In genomic region chr12:4233572-4234508, GRCm38 (mm10) we compare ENCODE assay signal across 8 mouse cellular contexts. TPM values are rescaled to one million over a fixed set of nuclear protein-coding genes. Genes with fewer than 3 reads are reported as not detected.
DNase-seq lines count a peak whose midpoint lies in the region; ATAC-seq and TF ChIP-seq lines count a peak whose summit lies in the region.

Gene Ptrhd1 (plus strand): TSS chr12:4234027.
Gene Cenpo (minus strand): TSS chr12:4234294.

- WGBS in forebrain, embryonic 11.5 days: under 1% methylated on average over 50 of the region's 50 CpGs
- WGBS in heart, embryonic 16.5 days: under 1% methylated on average over 50 of the region's 50 CpGs
- WGBS in liver, embryonic 15.5 days (ENCODE audit: insufficient replicate concordance): under 1% methylated on average over 50 of the region's 50 CpGs
- WGBS in neural tube, embryonic 12.5 days: under 1% methylated on average over 50 of the region's 50 CpGs

- peak within 1 kb of the TSS; percentile 72 to 92 (median 81) for H3K4me3 ChIP-seq in CH12.LX (replicated peaks in 1 of 3; ENCODE audit: low read depth in 2 of 3, low read length in 2 of 3, poor library complexity in 1 of 3)
- H3K4me3 ChIP-seq in forebrain, embryonic 11.5 days (ENCODE audit: low read depth, low read length): peak within 1 kb of the TSS; percentile 67
- H3K4me3 ChIP-seq in heart, embryonic 16.5 days (ENCODE audit: low read length): peak within 1 kb of the TSS; percentile 71
- peak within 1 kb of the TSS; percentile 81 for H3K4me3 ChIP-seq in liver, embryonic 15.5 days (replicated peaks)
- H3K4me3 ChIP-seq in neural tube, embryonic 12.5 days: peak within 1 kb of the TSS; percentile 68

- H3K27me3 ChIP-seq in CH12.LX (replicated peaks): no peaks in the 10 kb centered on the region
- no peaks in the 10 kb centered on the region for H3K27me3 ChIP-seq in forebrain, embryonic 11.5 days (ENCODE audit: control insufficient read depth, insufficient read depth, low read length)
- no peaks in the 10 kb centered on the region for H3K27me3 ChIP-seq in heart, embryonic 16.5 days (ENCODE audit: control insufficient read depth, insufficient read depth, low read length)
- H3K27me3 ChIP-seq in liver, embryonic 15.5 days: no peaks in the 10 kb centered on the region
- H3K27me3 ChIP-seq in neural tube, embryonic 12.5 days (replicated peaks): no peaks in the 10 kb centered on the region

- H3K9me3 ChIP-seq in CH12.LX (replicated peaks; ENCODE audit: low read length): no peaks in the 10 kb centered on the region
- no peaks in the 10 kb centered on the region for H3K9me3 ChIP-seq in forebrain, embryonic 11.5 days (ENCODE audit: control insufficient read depth, low read length)
- no peaks in the 10 kb centered on the region for H3K9me3 ChIP-seq in heart, embryonic 16.5 days (replicated peaks; ENCODE audit: control insufficient read depth, low read length)
- no peaks in the 10 kb centered on the region for H3K9me3 ChIP-seq in liver, embryonic 15.5 days (replicated peaks)
- no peaks in the 10 kb centered on the region for H3K9me3 ChIP-seq in neural tube, embryonic 12.5 days

- H3K79me2 ChIP-seq in CH12.LX (replicated peaks; ENCODE audit: control insufficient read depth, extremely low read depth, insufficient read depth, poor library complexity, severe bottlenecking): peaks cover 32% of the 10 kb centered on the region

- H3K9ac ChIP-seq in CH12.LX (ENCODE audit: insufficient read depth, low read depth): peak within 1 kb of the TSS; percentile 67
- peak within 1 kb of the TSS; percentile 73 for H3K9ac ChIP-seq in forebrain, embryonic 11.5 days (ENCODE audit: low read length)
- peak within 1 kb of the TSS; percentile 85 for H3K9ac ChIP-seq in heart, embryonic 16.5 days (ENCODE audit: low read length)
- peak within 1 kb of the TSS; percentile 69 for H3K9ac ChIP-seq in liver, embryonic 15.5 days
- peak within 1 kb of the TSS; percentile 62 for H3K9ac ChIP-seq in neural tube, embryonic 12.5 days

- TF ChIP-seq CTCF in CH12.LX (conservative IDR thresholded peaks at IDR 0.05 in 1 of 2, IDR thresholded peaks at IDR 0.05 in 1 of 2; ENCODE audit: low read depth in 2 of 2, low read length in 2 of 2): no peak

- in situ Hi-C loops in CH12.LX (cut with MboI; ENCODE audit: low pct_ligation_motif_present, low pct_unique_long_range_greater_than_20kb, low sequenced_read_pairs): loop anchor here (25.0 kb wide), 2 partner anchors 303 to 603 kb away; partner anchors contain the start of genes Fkbp1b and Wdcp

- H3K4me1 ChIP-seq in CH12.LX (ENCODE audit: control insufficient read depth in 1 of 2, insufficient read depth in 2 of 2): peaks cover 2 to 31% of the 10 kb centered on the region in 2 experiments; a peak in 3 of 4 replicates
- 0 out of 2 replicates have a peak, but pooled peaks cover 4% of the 10 kb centered on the region for H3K4me1 ChIP-seq in forebrain, embryonic 11.5 days (replicated peaks; ENCODE audit: control insufficient read depth, insufficient read depth, low read length)
- peaks cover 12% of the 10 kb centered on the region for H3K4me1 ChIP-seq in heart, embryonic 16.5 days (ENCODE audit: control insufficient read depth, insufficient read depth, low read length)
- H3K4me1 ChIP-seq in liver, embryonic 15.5 days (replicated peaks): peaks cover 23% of the 10 kb centered on the region
- H3K4me1 ChIP-seq in neural tube, embryonic 12.5 days: 0 out of 2 replicates have a peak, but pooled peaks cover 4% of the 10 kb centered on the region

- peak within 1 kb of the TSS; percentile 94 for H3K27ac ChIP-seq in CH12.LX (ENCODE audit: insufficient read depth, low read depth)
- H3K27ac ChIP-seq in forebrain, embryonic 11.5 days (ENCODE audit: low read depth, low read length): peak within 1 kb of the TSS; percentile 82
- H3K27ac ChIP-seq in heart, embryonic 16.5 days (ENCODE audit: low read length): peak within 1 kb of the TSS; percentile 98
- H3K27ac ChIP-seq in liver, embryonic 15.5 days (replicated peaks): peak within 1 kb of the TSS; percentile 92
- peak within 1 kb of the TSS; percentile 79; the same call in 1 of the 2 replicates for H3K27ac ChIP-seq in neural tube, embryonic 12.5 days

- no peak for TF ChIP-seq RAD21 in CH12.LX (IDR thresholded peaks at IDR 0.05; ENCODE audit: low read depth, low read length)

- peak; percentile 83 for TF ChIP-seq POLR2A in CH12.LX (IDR thresholded peaks at IDR 0.05; ENCODE audit: low read depth, low read length)

- dilution Hi-C loops in CH12.LX (cut with MboI; ENCODE audit: extremely low pct_ligation_motif_present, extremely low pct_unique_long_range_greater_than_20kb, low sequenced_read_pairs): no loop called here

- TF ChIP-seq EP300 in CH12.LX (IDR thresholded peaks at IDR 0.05; ENCODE audit: low read length): no peak

- peak within 1 kb of the TSS; percentile 92 for H3K4me2 ChIP-seq in CH12.LX (ENCODE audit: insufficient read depth, low read depth, poor library complexity, severe bottlenecking)
- H3K4me2 ChIP-seq in forebrain, embryonic 11.5 days (ENCODE audit: low read depth, low read length, severe bottlenecking): peak within 1 kb of the TSS; percentile 66
- peak within 1 kb of the TSS; percentile 74 for H3K4me2 ChIP-seq in heart, embryonic 16.5 days (ENCODE audit: low read depth, low read length)
- H3K4me2 ChIP-seq in liver, embryonic 15.5 days: peak within 1 kb of the TSS; percentile 78
- H3K4me2 ChIP-seq in neural tube, embryonic 12.5 days (replicated peaks): peak within 1 kb of the TSS; percentile 69

- peak; percentile 96 for DNase-seq in CH12.LX (ENCODE audit: extremely low read depth)
- DNase-seq in c-Kit-positive CD71-positive TER-119-negative erythroid progenitor cells, embryonic 14.5 days (ENCODE audit: low read depth): peak; percentile 88
- DNase-seq in forebrain, embryonic 11.5 days (ENCODE audit: low spot score): peak; percentile 95
- peak; percentile 97 to 98 for DNase-seq in kidney, postnatal 36 days
- peak; percentile 99 for DNase-seq in telencephalon, adult 2 months (ENCODE audit: low read depth, low spot score)

- peaks cover 19 to 50% of the 10 kb centered on the region in 2 experiments for H3K36me3 ChIP-seq in CH12.LX (replicated peaks in 1 of 2; ENCODE audit: control insufficient read depth in 1 of 2, insufficient read depth in 1 of 2, low read length in 1 of 2)
- H3K36me3 ChIP-seq in forebrain, embryonic 11.5 days (ENCODE audit: control insufficient read depth, insufficient read depth, low read length): no peaks in the 10 kb centered on the region; the same call in 1 of the 2 replicates
- H3K36me3 ChIP-seq in heart, embryonic 16.5 days (ENCODE audit: control insufficient read depth, insufficient read depth): peaks cover 17% of the 10 kb centered on the region
- peaks cover 22% of the 10 kb centered on the region for H3K36me3 ChIP-seq in liver, embryonic 15.5 days (replicated peaks)
- peaks cover 3% of the 10 kb centered on the region; the same call in 1 of the 2 replicates for H3K36me3 ChIP-seq in neural tube, embryonic 12.5 days

- ATAC-seq in forebrain, embryonic 11.5 days (replicated peaks; ENCODE audit: low FRiP score): peak; percentile 98
- peak; percentile 98 for ATAC-seq in heart, embryonic 16.5 days (replicated peaks; ENCODE audit: extremely low read depth, insufficient read depth, low FRiP score)
- peak; percentile 95 for ATAC-seq in liver, embryonic 15.5 days (ENCODE audit: insufficient read depth)
- ATAC-seq in neural tube, embryonic 12.5 days (ENCODE audit: low FRiP score, low read depth): peak; percentile 98

TF ChIP-seq in CH12.LX, 34 proteins besides CTCF, POLR2A, EP300 and RAD21 (continues in another document):
- TF ChIP-seq KAT2A (IDR thresholded peaks at IDR 0.05; ENCODE audit: insufficient replicate concordance, low read length) (peak; percentile 90; the same call in 1 of the 2 replicates), JUND (conservative IDR thresholded peaks at IDR 0.05; ENCODE audit: low read depth, low read length) (no peak), ZMIZ1 (IDR thresholded peaks at IDR 0.05; ENCODE audit: low read depth, low read length) (peak; percentile 75), MAZ (IDR thresholded peaks at IDR 0.05; ENCODE audit: low read depth, low read length) (peak; percentile 82), NRF1 (IDR thresholded peaks at IDR 0.05; ENCODE audit: low read depth, low read length) (peak; percentile 99), MYC (IDR thresholded peaks at IDR 0.05; ENCODE audit: low read depth, low read length) (peak; percentile 67), HCFC1 (IDR thresholded peaks at IDR 0.05; ENCODE audit: low read depth, low read length) (peak; percentile 92), POLR2AphosphoS2 (IDR thresholded peaks at IDR 0.05; ENCODE audit: low read depth, low read length) (peak; percentile 81; the same call in 1 of the 2 replicates), CHD1 (IDR thresholded peaks at IDR 0.05; ENCODE audit: low read depth, low read length) (no peak), TCF12 (IDR thresholded peaks at IDR 0.05; ENCODE audit: low read depth, low read length) (peak; percentile 37), ELF1 (IDR thresholded peaks at IDR 0.05; ENCODE audit: low read depth, low read length) (peak; percentile 98), TBP (conservative IDR thresholded peaks at IDR 0.05; ENCODE audit: low read depth, low read length) (peak; percentile 85), MAX (IDR thresholded peaks at IDR 0.05; ENCODE audit: low read length) (peak; percentile 85), IRF4 (IDR thresholded peaks at IDR 0.05; ENCODE audit: low read depth, low read length) (peak; percentile 50), MXI1 (IDR thresholded peaks at IDR 0.05; ENCODE audit: low read depth, low read length) (peak; percentile 93), NELFE (IDR thresholded peaks at IDR 0.05; ENCODE audit: low read depth, low read length) (peak; percentile 75)

RNA-seq across cellular contexts. Expression of gene Ptrhd1, which starts in this region (rescaled TPM):
- 3.6 and 4.7 TPM in 2 replicates for total RNA-seq in CH12.LX (2012; rRNA removed)
- 7.3 and 9.3 TPM in 2 replicates for total RNA-seq in CH12.LX (2014; rRNA removed)
- polyA plus RNA-seq in CH12.LX (2012; ENCODE audit: insufficient read length, low read depth): 6.7 and 6.8 TPM in 2 replicates
- 6.0 and 6.5 TPM in 2 replicates for polyA plus RNA-seq in forebrain, embryonic 11.5 days (2014; fragmentation: Nextera tagmentation; extraction: Ambion mirVana)
- 5.9 and 6.5 TPM in 2 replicates for polyA plus RNA-seq in heart, embryonic 16.5 days (2015; fragmentation: Nextera tagmentation; extraction: Ambion mirVana)
- 2.1 TPM in 2 replicates for polyA plus RNA-seq in liver, embryonic 15.5 days (2015; fragmentation: Nextera tagmentation; extraction: Ambion mirVana)
- 5.3 and 5.4 TPM in 2 replicates for polyA plus RNA-seq in neural tube, embryonic 12.5 days (2016; fragmentation: Nextera tagmentation; extraction: Ambion mirVana)

RNA-seq across cellular contexts. Expression of gene Cenpo, which starts in this region (rescaled TPM):
- 25.3 and 25.4 TPM in 2 replicates for total RNA-seq in CH12.LX (2012; rRNA removed)
- total RNA-seq in CH12.LX (2014; rRNA removed): 32.1 and 32.7 TPM in 2 replicates
- polyA plus RNA-seq in CH12.LX (2012; ENCODE audit: insufficient read length, low read depth): 19.3 and 24.4 TPM in 2 replicates
- 21.0 and 24.8 TPM in 2 replicates for polyA plus RNA-seq in forebrain, embryonic 11.5 days (2014; fragmentation: Nextera tagmentation; extraction: Ambion mirVana)
- polyA plus RNA-seq in heart, embryonic 16.5 days (2015; fragmentation: Nextera tagmentation; extraction: Ambion mirVana): 7.9 and 9.8 TPM in 2 replicates
- 9.8 and 10.5 TPM in 2 replicates for polyA plus RNA-seq in liver, embryonic 15.5 days (2015; fragmentation: Nextera tagmentation; extraction: Ambion mirVana)
- 12.6 and 13.7 TPM in 2 replicates for polyA plus RNA-seq in neural tube, embryonic 12.5 days (2016; fragmentation: Nextera tagmentation; extraction: Ambion mirVana)

Comparison
In these comparisons a context has a peak if more than half of its experiments do, and no peak if none do; other contexts are left out.
1. Peak in every context shown above with its lines: DNase-seq, ATAC-seq, H3K4me3 ChIP-seq and H3K27ac ChIP-seq.